Mouse (Mus musculus) limb, embryonic 14.5 days (tissue): ENCODE results near the gene Sec14l1. TPM values are rescaled to one million over a fixed set of nuclear protein-coding genes. Genes with fewer than 3 reads are reported as not detected.

ENCODE experiments used
- ATAC-seq: fragments of 200-750 bp; cut with Nextera tagmentation; 2 replicates; pipeline ENCODE4 v1.8.0; 2017; ENCODE audit warnings: low read depth, moderate number of reproducible peaks, moderate TSS enrichment; ENCODE audit not compliant: low FRiP score
- DNase-seq: peaks from one replicate; pipeline ENCODE4 v3.0.0-alpha.2; 2015; ENCODE audit warnings: low spot score
- H3K27ac ChIP-seq: fragments of 300-500 bp; sonication (generic); replicated peaks from 2 replicates; pipeline ENCODE4 v1.5.1; 2014; ENCODE audit warnings: low read depth, mild to moderate bottlenecking, low read length, moderate library complexity, mixed read lengths
- H3K27me3 ChIP-seq: fragments of 300-500 bp; sonication (generic); 2 replicates; pipeline ENCODE4 v1.6.1; 2014; ENCODE audit warnings: low read length, mixed read lengths; ENCODE audit not compliant: control insufficient read depth, insufficient read depth
- H3K36me3 ChIP-seq: fragments of 300-500 bp; sonication (generic); 2 replicates; pipeline ENCODE4 v1.6.1; 2014; ENCODE audit warnings: mild to moderate bottlenecking, low read length, moderate library complexity, mixed read lengths; ENCODE audit not compliant: control insufficient read depth, insufficient read depth
- H3K4me1 ChIP-seq: fragments of 300-500 bp; sonication (generic); 2 replicates; pipeline ENCODE4 v1.6.1; 2014; ENCODE audit warnings: antibody characterized with exemption, low read length, mixed read lengths; ENCODE audit not compliant: control insufficient read depth, insufficient read depth
- H3K4me2 ChIP-seq: fragments of 300-500 bp; sonication (generic); replicated peaks from 2 replicates; pipeline ENCODE4 v1.6.1; 2014; ENCODE audit warnings: low read depth, mild to moderate bottlenecking, low read length, moderate library complexity; ENCODE audit not compliant: severe bottlenecking
- H3K4me3 ChIP-seq: fragments of 300-500 bp; sonication (generic); replicated peaks from 2 replicates; pipeline ENCODE4 v1.5.1; 2014; ENCODE audit warnings: low read length
- H3K9ac ChIP-seq: fragments of 300-500 bp; sonication (generic); 2 replicates; pipeline ENCODE4 v1.6.1; 2014; ENCODE audit warnings: mild to moderate bottlenecking, low read depth, low read length, moderate library complexity; ENCODE audit not compliant: severe bottlenecking
- H3K9me3 ChIP-seq: fragments of 300-500 bp; sonication (generic); 2 replicates; pipeline ENCODE4 v1.6.1; 2016; ENCODE audit warnings: low read length; ENCODE audit not compliant: control insufficient read depth
- POLR2A ChIP-seq: fragments of 200-500 bp; IDR thresholded peaks from 2 replicates; pipeline ENCODE4 v1.8.0; 2012; ENCODE audit warnings: inconsistent platforms, mild to moderate bottlenecking, moderate library complexity, borderline replicate concordance; ENCODE audit not compliant: insufficient read depth, insufficient read length; ENCODE audit errors: extremely low read depth
- WGBS: fragments of 180-500 bp; shearing (Covaris S2); extraction: QIAGEN DNeasy Blood & Tissue Kit; methylation state at CpG from one replicate; pipeline ENCODE4 v1.1.7; 2014; 5-methylcytosine and 5-hydroxymethylcytosine counted together
- polyA plus RNA-seq, 2 experiments: library from polyadenylated mRNA; depleted of rRNA in 1 of 2; stranded (reverse) in 1 of 2; unstranded in 1 of 2; fragments of >200 nt; fragmentation: Nextera tagmentation in 1 of 2; extraction: Ambion mirVana in 1 of 2; gene quantifications; 2 replicates each; pipeline versions ENCODE4 v1.2.1 to v1.2.3; 2012 to 2014

The Sec14l1 gene
- polyA plus RNA-seq, 2 experiments = 38.7 to 72.5 TPM

DNA sequence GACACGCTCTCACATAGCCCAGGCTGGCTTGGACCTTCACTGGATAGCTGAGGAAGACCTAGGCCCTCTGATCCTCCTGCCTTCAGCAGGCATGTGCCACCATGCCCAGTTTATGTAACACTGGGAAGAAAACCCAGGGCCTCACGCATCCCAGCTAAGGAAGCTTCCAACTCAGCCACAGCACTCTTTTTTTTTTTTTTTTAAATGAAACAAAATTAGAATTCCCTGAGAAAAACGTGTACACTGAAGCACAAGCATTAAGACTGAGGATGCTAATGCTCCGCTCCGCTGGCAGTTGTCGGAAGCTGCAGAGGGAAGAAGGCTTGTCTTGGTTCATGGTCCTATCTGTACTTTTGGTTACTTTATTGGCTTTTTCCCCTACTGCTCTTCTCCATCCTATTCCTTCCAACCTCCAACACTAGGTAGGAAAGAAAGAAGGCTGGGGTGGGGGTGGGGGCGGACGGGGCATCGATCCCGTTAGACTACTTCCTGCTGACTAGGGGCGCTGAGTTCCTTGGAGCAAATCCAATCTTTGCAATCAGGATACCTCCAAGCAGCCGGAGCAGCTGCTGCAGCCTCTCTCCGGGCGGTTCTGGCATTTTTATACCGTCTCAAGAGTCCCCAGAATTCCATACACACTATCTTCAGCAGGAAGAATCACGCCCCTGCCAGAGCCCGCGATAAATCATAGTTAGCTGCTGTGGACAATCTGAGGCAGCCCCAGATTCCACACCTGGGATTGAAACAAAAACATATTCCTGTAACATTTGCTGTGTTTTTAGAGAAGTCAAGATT, 59.3 kb downstream of the Sec14l1 start:
- no peaks in the 10 kb centered on the region for H3K27me3 ChIP-seq
- 24% methylated on average over 18 of the region's 18 CpGs for WGBS
- no peak for TF ChIP-seq POLR2A

DNA sequence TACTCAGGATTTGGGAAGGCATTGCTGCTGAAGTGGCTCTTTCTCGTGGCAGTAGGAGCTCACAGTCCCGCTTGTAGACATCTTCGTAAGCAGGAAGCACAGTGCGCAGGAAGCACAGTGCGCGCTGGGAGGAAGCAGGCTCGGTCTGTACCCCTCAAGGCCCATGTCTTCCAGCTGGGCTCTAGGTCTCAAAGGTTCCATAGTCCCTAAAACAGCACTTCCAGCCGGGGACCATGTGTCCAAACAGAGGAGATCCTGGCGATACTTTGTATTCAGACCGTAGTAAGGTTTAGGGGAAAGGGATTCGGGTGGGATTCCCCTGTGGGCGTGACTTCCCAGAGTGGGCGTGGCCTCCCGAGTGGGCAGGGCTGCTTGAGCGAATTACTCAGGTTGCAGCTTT, 60.0 kb downstream of the Sec14l1 start:
- peak; percentile 51 for DNase-seq
- no peaks in the 10 kb centered on the region for H3K27me3 ChIP-seq
- H3K4me3 ChIP-seq = peak overlapping the region; percentile 25
- peak overlapping the region; percentile 48 for H3K4me2 ChIP-seq
- peak; percentile 48; the same call in 1 of the 2 replicates for ATAC-seq
- peak overlapping the region; percentile 31; the same call in 1 of the 2 replicates for H3K9ac ChIP-seq
- no peaks in the 10 kb centered on the region for H3K36me3 ChIP-seq
- H3K27ac ChIP-seq = peak overlapping the region; percentile 74
- no peaks in the 10 kb centered on the region for H3K9me3 ChIP-seq
- WGBS = 31% methylated on average over 15 of the region's 15 CpGs
- no peak for TF ChIP-seq POLR2A
- H3K4me1 ChIP-seq = peaks cover 16% of the 10 kb centered on the region; the same call in 1 of the 2 replicates

More for the DNA sequence above, 59.3 kb downstream of the Sec14l1 start:
- peak overlapping the region; percentile 31; the same call in 1 of the 2 replicates for H3K9ac ChIP-seq
- H3K4me1 ChIP-seq = peaks cover 16% of the 10 kb centered on the region; the same call in 1 of the 2 replicates
- peak overlapping the region; percentile 48 for H3K4me2 ChIP-seq
- peak overlapping the region; percentile 74 for H3K27ac ChIP-seq
- H3K4me3 ChIP-seq = peak overlapping the region; percentile 25
- ATAC-seq (peak; percentile 58; the same call in 1 of the 2 replicates), DNase-seq (peak; percentile 75)
- H3K36me3 ChIP-seq = no peaks in the 10 kb centered on the region
- H3K9me3 ChIP-seq = no peaks in the 10 kb centered on the region

DNA sequence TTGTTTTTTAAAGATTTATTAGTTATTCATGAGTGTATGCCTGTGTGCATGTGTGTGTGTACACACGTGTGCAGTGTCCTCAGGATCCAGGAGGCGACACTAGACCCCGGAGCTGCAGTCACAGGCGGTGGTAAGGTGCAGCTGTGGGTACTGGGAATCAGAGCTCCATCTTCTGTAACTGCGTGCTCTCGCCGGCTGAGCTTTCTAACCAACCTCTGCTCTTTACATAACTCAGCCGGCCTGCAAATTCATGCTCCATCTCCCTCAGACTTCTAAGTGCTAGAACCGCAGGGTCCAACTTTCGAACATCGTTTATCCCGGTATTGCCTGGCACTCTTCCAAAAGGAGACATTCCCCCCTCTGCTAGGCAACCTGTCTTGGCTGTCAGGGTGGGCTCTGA, 60.5 kb downstream of the Sec14l1 start:
- Histone ChIP-seq H3K4me3 (peak overlapping the region; percentile 25; the same call in 1 of the 2 replicates), H3K27me3 (no peaks in the 10 kb centered on the region), H3K4me2 (peak overlapping the region; percentile 48), H3K4me1 (peaks cover 16% of the 10 kb centered on the region; the same call in 1 of the 2 replicates), H3K9me3 (peaks cover 4% of the 10 kb centered on the region; the same call in 1 of the 2 replicates), H3K9ac (no peak overlapping the region), H3K36me3 (no peaks in the 10 kb centered on the region), H3K27ac (peak overlapping the region; percentile 74; the same call in 1 of the 2 replicates)
- WGBS = 62% methylated on average over 12 of the region's 12 CpGs
- TF ChIP-seq POLR2A = no peak
- DNase-seq (no peak), ATAC-seq (no peak)

DNA sequence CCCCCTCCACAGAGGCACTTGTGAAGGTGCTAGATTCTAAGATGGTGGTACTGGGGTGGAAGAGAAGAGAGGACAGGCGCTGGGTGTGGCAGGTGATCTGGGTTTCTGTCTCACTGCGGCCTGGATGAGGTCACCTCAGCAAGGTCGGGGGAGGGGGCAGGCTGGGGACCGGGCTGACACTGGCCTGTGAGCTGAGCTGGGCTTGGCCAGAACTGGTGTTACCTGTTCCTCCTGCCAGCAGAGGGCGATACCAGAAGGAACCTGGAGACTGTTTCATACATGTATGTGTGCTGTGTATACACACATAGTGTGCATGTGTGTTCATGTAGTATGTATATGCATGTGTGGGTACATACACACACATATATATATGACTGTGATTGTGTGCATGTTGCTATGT, 61.3 kb downstream of the Sec14l1 start:
- no peak overlapping the region for H3K9ac ChIP-seq
- H3K27ac ChIP-seq = no peak overlapping the region
- H3K9me3 ChIP-seq = peaks cover 6% of the 10 kb centered on the region; the same call in 1 of the 2 replicates
- no peak overlapping the region for H3K4me2 ChIP-seq
- WGBS = 43% methylated on average over 5 of the region's 5 CpGs
- ATAC-seq (no peak), DNase-seq (no peak)
- no peak for TF ChIP-seq POLR2A
- H3K36me3 ChIP-seq = no peaks in the 10 kb centered on the region
- H3K4me1 ChIP-seq = peaks cover 16% of the 10 kb centered on the region; the same call in 1 of the 2 replicates
- no peak overlapping the region for H3K4me3 ChIP-seq
- H3K27me3 ChIP-seq = no peaks in the 10 kb centered on the region

DNA sequence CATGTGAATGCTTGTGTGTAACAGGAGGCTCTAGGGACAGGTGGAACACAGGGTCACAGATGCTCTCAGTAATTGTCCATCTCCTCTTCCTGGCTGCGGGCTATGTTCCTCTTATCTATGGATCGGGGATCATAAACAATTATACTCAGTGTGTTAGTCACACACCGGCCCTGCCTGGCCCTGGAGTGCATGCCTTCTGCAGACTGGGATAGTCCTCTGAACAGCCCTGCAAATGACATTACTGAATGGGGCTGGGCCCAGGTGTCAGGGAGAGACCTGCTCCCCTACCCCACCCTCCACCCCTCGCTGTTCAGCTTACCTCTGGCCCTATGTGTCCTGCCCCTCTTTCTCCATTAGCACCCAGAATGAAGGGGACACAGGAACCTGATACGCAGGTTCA, 61.9 kb downstream of the Sec14l1 start:
- TF ChIP-seq POLR2A = no peak
- H3K4me1 ChIP-seq = peaks cover 16% of the 10 kb centered on the region; the same call in 1 of the 2 replicates
- no peak overlapping the region for H3K4me2 ChIP-seq
- H3K27me3 ChIP-seq = no peaks in the 10 kb centered on the region
- no peak overlapping the region for H3K27ac ChIP-seq
- ATAC-seq (no peak), DNase-seq (no peak)
- WGBS = 82% methylated on average over 5 of the region's 5 CpGs
- no peaks in the 10 kb centered on the region for H3K36me3 ChIP-seq
- H3K9ac ChIP-seq = no peak overlapping the region
- no peak overlapping the region for H3K4me3 ChIP-seq
- peaks cover 12% of the 10 kb centered on the region for H3K9me3 ChIP-seq
